Mouse (Mus musculus) ovary, postnatal 36 days (tissue): ENCODE results near the gene Olfr209.
"Not testable (repeated sequence)": the region's sequence is repeated elsewhere in the genome, so short reads cannot be mapped to it uniquely, and the experiment has no call there.

Experiments
- DNase-seq: peaks from one replicate; pipeline ENCODE4 v3.0.0; 2022; ENCODE audit warnings: low spot score, mixed read lengths

The Olfr209 gene

GRCm38 (mm10) chr16:59363893-59364292 lies at the start of gene Olfr209:
Gene Olfr209 (minus strand): TSS chr16:59363993.
- DNase-seq = no peak

- DNase-seq = peak; percentile 6
Observed at GRCm38 (mm10) chr16:59413475-59413874, 49.7 kb upstream of the Olfr209 start.

- no peak for DNase-seq
Observed at GRCm38 (mm10) chr16:59409800-59410199, 46.0 kb upstream of the Olfr209 start.

GRCm38 (mm10) chr16:59409341-59409748 lies 45.6 kb upstream of the Olfr209 start:
- DNase-seq = no peak

- no peak for DNase-seq
Observed at GRCm38 (mm10) chr16:59407032-59407431, 43.2 kb upstream of the Olfr209 start, which contains the start of gene Gabrr3. Gene Gabrr3 (plus strand): TSS chr16:59407332.

GRCm38 (mm10) chr16:59404798-59405197 lies 41.0 kb upstream of the Olfr209 start:
- DNase-seq = no peak

- no peak for DNase-seq
Observed at GRCm38 (mm10) chr16:59403684-59404083, 39.9 kb upstream of the Olfr209 start.

- DNase-seq = no peak
Observed at GRCm38 (mm10) chr16:59401985-59402384, 38.2 kb upstream of the Olfr209 start.

GRCm38 (mm10) chr16:59401102-59401501 lies 37.3 kb upstream of the Olfr209 start:
- no peak for DNase-seq

GRCm38 (mm10) chr16:59393300-59393699 lies 29.5 kb upstream of the Olfr209 start:
- no peak for DNase-seq

- no peak for DNase-seq
Observed at GRCm38 (mm10) chr16:59349146-59349545, 14.6 kb downstream of the Olfr209 start, which contains the start of gene Olfr206. Gene Olfr206 (minus strand): TSS chr16:59349246.

- DNase-seq = no peak
Observed at GRCm38 (mm10) chr16:59331038-59331437, 32.8 kb downstream of the Olfr209 start, which contains the start of gene Olfr205. Gene Olfr205 (minus strand): TSS chr16:59331138.

- not testable (repeated sequence) for DNase-seq
Observed at GRCm38 (mm10) chr16:59323262-59323661, 40.5 kb downstream of the Olfr209 start.

- DNase-seq = no peak
Observed at GRCm38 (mm10) chr16:59318148-59318547, 45.6 kb downstream of the Olfr209 start, which contains the start of gene Olfr204. Gene Olfr204 (minus strand): TSS chr16:59318248.
